Mouse (Mus musculus) MN1 (cell line): ENCODE results near the gene Rgs6.

Experiments used
- DNase-seq: peaks from one replicate; pipeline ENCODE4 v3.0.0-alpha.2; 2016; ENCODE audit warnings: low spot score

The Rgs6 gene

DNA sequence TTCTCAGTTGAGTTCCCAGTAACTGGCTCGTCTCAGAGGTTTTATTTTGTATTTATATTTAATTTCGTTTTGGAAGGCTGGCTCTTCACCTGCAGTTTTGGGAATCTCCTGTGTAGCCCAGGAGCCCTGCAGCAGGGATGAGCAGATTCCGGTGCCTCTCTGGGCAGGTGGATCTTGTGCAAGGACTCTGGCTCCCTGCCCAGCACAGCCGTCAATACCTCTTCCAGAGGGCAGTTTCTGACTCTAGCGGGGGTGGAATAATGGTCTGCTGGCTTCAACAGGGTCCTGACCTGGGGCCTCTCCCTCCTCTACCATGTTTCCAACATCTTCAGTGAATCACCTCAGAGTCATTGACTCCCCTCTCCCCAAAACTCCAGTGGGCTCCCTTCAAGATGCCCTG, 616.3 kb downstream of the Rgs6 start:
- peak; percentile 22 for DNase-seq

DNA sequence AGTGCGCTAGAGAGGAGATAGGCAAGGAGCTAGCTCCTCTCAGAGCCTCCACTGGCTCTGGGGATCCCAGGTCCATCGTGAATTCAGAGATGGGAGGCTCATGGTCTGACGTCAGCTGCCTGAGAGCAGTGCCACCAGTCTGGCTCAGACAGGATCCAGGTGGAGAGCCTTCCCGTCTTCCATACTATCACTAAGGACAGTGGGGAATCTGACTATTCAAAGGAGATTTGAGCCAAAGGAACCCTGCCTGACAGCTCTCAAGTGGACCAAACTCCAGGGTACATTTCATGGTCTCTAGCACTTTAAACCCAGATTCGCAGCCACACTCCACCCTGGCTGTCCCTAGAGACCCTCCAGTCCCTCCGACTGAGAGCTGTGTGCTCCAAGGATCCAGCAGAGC, 618.8 kb downstream of the Rgs6 start:
- no peak for DNase-seq

DNA sequence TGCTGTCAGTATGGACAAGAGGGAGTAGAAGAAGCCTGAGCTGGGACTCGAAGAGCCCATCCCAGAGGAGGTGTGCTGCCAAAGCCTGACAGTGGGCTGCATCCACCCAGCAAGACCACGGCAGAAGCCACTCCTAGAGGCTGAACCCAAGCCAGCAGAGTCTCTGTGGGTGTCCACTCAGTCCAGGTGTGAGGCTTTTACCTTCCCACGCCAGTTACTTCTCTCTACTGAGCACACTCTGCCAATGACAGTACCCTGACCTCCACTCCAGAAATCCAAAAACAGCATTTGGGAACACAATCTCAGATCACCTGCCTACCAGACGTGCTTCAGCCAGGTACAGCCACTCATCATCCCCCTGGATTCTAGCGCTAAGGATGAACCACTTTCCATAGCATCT, 619.4 kb downstream of the Rgs6 start:
- no peak for DNase-seq

DNA sequence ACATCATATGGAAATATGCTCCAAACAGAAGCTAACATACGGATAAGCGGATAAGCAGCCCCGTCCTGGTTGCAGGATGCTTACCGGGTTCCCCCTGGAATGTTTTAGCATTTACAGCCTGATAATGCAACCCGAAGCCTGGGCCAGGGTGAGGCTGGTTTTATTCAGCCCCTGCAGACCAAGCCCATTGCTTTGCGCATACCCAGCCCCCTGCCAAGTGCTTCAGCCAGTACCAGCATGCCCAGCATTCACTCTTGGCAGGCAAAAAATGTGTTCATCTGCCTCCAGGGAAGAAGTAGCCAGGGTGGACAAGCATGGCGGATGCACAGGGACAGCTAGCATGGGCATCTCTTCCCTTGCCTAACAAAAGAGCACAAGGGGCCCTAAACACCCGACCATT, 619.9 kb downstream of the Rgs6 start:
- no peak for DNase-seq

- no peak for DNase-seq
Measured at GRCm38 (mm10) chr12:83208841-83209240, 620.7 kb downstream of the Rgs6 start.

DNA sequence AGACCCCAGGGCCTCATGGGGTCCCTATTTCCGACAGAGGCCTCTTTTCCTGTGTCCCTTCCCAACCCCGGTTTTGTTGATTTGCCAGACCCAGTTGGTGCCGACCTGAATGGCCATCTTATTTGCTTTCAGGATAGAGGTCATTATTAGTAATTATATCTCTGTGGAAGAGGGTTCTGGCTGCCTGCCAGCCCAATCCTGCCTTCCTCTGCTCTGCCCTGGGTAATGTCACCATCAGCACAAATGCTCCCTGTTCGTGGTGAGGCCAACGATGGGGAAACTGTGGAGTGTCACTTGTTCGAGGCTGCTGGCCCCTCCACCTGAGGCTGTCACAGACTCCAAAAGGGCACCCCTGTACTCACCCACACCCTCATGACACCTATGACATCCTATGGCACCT, 621.4 kb downstream of the Rgs6 start:
- DNase-seq: peak; percentile 60

- no peak for DNase-seq
Measured at GRCm38 (mm10) chr12:83210294-83210693, 622.2 kb downstream of the Rgs6 start.

- no peak for DNase-seq
Measured at GRCm38 (mm10) chr12:83210735-83211134, 622.6 kb downstream of the Rgs6 start.

DNA sequence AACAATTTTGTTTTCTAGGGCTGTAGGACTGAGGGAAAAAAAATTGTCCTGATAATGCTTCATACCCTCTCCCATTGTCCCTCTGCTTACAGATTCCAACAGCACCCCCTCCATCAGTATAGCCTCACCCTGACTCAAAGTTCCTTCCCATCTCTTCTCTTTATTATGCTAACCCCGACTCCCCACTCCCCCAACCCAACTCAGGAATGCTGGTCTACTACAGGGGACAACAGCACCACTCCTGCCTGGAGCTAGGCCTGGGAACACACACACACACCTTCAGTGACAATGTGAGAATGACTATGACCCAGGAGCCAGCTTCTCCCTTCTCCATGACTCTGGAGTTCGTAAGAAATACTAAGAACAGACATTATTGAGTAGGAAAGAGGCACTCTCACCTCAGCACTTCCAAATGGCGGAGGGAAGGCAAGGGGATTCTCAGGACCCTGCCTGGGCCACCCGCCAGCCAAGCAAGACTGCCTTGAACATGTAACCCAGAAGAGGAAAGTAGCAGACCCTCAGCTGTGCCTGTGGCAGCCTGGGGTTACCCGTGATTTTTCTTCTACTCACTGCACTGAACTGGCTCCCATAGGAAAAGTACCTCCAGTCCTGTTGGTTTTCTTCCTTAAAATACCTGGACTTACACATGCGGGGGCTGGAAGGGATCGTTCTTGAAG, 623.2 kb downstream of the Rgs6 start:
- no peak for DNase-seq
